Mouse (Mus musculus) myocyte (in vitro differentiated cells): Measurements from ENCODE around the gene Prrt2. TPM values are rescaled to one million over a fixed set of nuclear protein-coding genes. Genes with fewer than 3 reads are reported as not detected.

Experiments
- H3K27me3 ChIP-seq: one replicate; pipeline ENCODE4 v1.6.1; 2011; ENCODE audit not compliant: control insufficient read depth, insufficient read depth, insufficient read length
- H3K36me3 ChIP-seq: one replicate; pipeline ENCODE4 v1.6.1; 2011; ENCODE audit not compliant: control insufficient read depth, insufficient read depth
- H3K4me2 ChIP-seq: one replicate; pipeline ENCODE4 v1.6.1; 2011; ENCODE audit warnings: low read depth, control low read depth
- H3K4me3 ChIP-seq: one replicate; pipeline ENCODE4 v1.5.1; 2011; ENCODE audit warnings: mild to moderate bottlenecking, control low read depth, moderate library complexity
- H3K79me2 ChIP-seq: one replicate; pipeline ENCODE4 v1.6.1; 2011; ENCODE audit not compliant: control insufficient read depth, insufficient read depth
- H3ac ChIP-seq: one replicate; pipeline ENCODE4 v1.6.1; 2011; ENCODE audit not compliant: control insufficient read depth, insufficient read length
- CEBPB ChIP-seq: IDR thresholded peaks from 2 replicates; pipeline ENCODE4 v1.6.1; 2011; ENCODE audit warnings: mild to moderate bottlenecking, moderate library complexity; ENCODE audit not compliant: poor library complexity, insufficient read depth, severe bottlenecking
- E2F4 ChIP-seq: IDR thresholded peaks from one replicate; pipeline ENCODE4 v1.6.1; 2011; ENCODE audit warnings: mild to moderate bottlenecking, control low read depth, moderate library complexity; ENCODE audit not compliant: insufficient read depth
- MAX ChIP-seq: IDR thresholded peaks from one replicate; pipeline ENCODE4 v1.6.1; 2011; ENCODE audit warnings: low read depth, mild to moderate bottlenecking, control low read depth
- MYOD1 ChIP-seq, 3 experiments: IDR thresholded peaks; one replicate each; pipeline ENCODE4 v1.6.1; 2011; ENCODE audit warnings: control low read depth in 2 of 3, low read depth in 2 of 3, mild to moderate bottlenecking in 2 of 3, moderate library complexity in 1 of 3; ENCODE audit not compliant: insufficient read length in 2 of 3, control insufficient read depth in 1 of 3
- MYOG ChIP-seq, 3 experiments: IDR thresholded peaks; one replicate each; pipeline ENCODE4 v1.6.1; 2011; ENCODE audit warnings: control low read depth in 2 of 3, low read depth in 2 of 3, mild to moderate bottlenecking in 2 of 3; ENCODE audit not compliant: insufficient read length in 2 of 3, control insufficient read depth in 1 of 3, insufficient read depth in 1 of 3
- POLR2A ChIP-seq: IDR thresholded peaks from one replicate; pipeline ENCODE4 v1.6.1; 2011; ENCODE audit warnings: low read depth, mild to moderate bottlenecking, control low read depth, moderate library complexity; ENCODE audit not compliant: insufficient read length
- POLR2AphosphoS2 ChIP-seq: IDR thresholded peaks from one replicate; pipeline ENCODE4 v1.6.1; 2011; ENCODE audit warnings: low read depth, control low read depth; ENCODE audit not compliant: insufficient read length
- REST ChIP-seq: IDR thresholded peaks from one replicate; pipeline ENCODE4 v1.6.1; 2011; ENCODE audit warnings: mild to moderate bottlenecking, control low read depth, moderate library complexity; ENCODE audit not compliant: insufficient read depth, insufficient read length
- SRF ChIP-seq: IDR thresholded peaks from one replicate; pipeline ENCODE4 v1.6.1; 2011; ENCODE audit warnings: low read depth; ENCODE audit not compliant: control insufficient read depth, insufficient read length
- TCF12 ChIP-seq: IDR thresholded peaks from one replicate; pipeline ENCODE4 v1.6.1; 2011; ENCODE audit warnings: mild to moderate bottlenecking, control low read depth; ENCODE audit not compliant: poor library complexity, insufficient read depth, severe bottlenecking
- TCF3 ChIP-seq: IDR thresholded peaks from one replicate; pipeline ENCODE4 v1.6.1; 2011; ENCODE audit warnings: low read depth, control low read depth; ENCODE audit not compliant: insufficient read length
- USF1 ChIP-seq: IDR thresholded peaks from one replicate; pipeline ENCODE4 v1.6.1; 2011; ENCODE audit warnings: low read depth, mild to moderate bottlenecking, control low read depth, moderate library complexity
- polyA plus RNA-seq: library from polyadenylated mRNA; unstranded; fragments of >200 nt; fragmentation: generic; extraction: Trizol; gene quantifications from one replicate; pipeline ENCODE4 v1.2.1, GENCODE M21; 2012; ENCODE audit warnings: missing spikeins

The Prrt2 gene
- polyA plus RNA-seq, 1 experiment: not detected

DNA sequence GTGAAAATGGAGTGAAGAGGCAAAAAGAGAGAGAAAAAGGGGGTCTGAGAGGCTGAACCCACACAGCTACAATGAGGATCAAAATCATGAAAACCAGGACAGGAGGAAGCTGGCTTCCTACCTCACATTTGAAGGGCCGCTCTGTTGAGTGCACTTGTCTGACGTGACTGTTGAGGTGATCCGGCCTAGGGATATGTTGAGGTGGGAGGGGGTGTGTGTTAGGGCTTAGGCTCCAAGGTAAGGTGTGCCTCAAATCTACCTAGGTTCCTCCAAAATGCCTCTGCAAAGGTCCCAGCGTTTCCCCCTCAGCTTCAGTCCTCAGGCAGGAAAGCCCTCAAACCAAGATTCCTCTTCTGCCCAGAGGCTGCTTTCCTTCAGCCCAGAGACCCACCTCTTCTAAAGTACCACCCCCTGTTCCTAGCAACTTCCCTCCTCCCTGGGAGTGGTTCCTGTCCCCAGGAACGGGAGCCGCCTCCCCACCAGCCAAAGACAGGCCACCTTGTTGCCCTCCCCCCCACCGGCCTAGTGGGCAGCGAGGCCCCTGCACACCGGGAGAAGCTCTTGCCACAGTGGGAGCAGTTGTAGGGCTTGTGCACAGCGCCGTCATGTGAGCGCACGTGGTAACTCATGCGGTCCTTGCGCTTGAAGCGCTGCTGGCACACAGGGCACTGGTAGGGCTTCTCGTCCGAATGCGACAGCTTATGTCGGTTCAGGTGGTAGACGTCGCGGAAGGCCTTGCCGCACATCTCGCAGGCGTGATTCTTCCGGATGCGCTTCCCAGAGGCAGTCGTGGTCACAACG lies 3.9 kb upstream of the Prrt2 start:
- TF ChIP-seq MYOD1 (IDR thresholded peaks at IDR 0.05; ENCODE audit: control insufficient read depth in 1 of 3, insufficient read length in 2 of 3, low read depth in 2 of 3) (peak in 2 of 3 experiments; percentile 35 to 52), USF1 (peak; percentile 14), CEBPB (no peak), TCF12 (no peak), TCF3 (no peak), MYOG (IDR thresholded peaks at IDR 0.05; ENCODE audit: control insufficient read depth in 1 of 3, insufficient read depth in 1 of 3, insufficient read length in 2 of 3, low read depth in 2 of 3) (peak in 1 of 3 experiments; percentile 71), POLR2A (peak; percentile 78), MAX (peak; percentile 88), POLR2AphosphoS2 (peak; percentile 80)
- H3K4me3 ChIP-seq: peak overlapping the region; percentile 67
- H3K4me2 ChIP-seq: peak overlapping the region; percentile 99
- H3ac ChIP-seq: peak overlapping the region; percentile 88
- peaks cover 19% of the 10 kb centered on the region for H3K36me3 ChIP-seq
- H3K79me2 ChIP-seq: peaks cover 20% of the 10 kb centered on the region
- no peaks in the 10 kb centered on the region for H3K27me3 ChIP-seq

DNA sequence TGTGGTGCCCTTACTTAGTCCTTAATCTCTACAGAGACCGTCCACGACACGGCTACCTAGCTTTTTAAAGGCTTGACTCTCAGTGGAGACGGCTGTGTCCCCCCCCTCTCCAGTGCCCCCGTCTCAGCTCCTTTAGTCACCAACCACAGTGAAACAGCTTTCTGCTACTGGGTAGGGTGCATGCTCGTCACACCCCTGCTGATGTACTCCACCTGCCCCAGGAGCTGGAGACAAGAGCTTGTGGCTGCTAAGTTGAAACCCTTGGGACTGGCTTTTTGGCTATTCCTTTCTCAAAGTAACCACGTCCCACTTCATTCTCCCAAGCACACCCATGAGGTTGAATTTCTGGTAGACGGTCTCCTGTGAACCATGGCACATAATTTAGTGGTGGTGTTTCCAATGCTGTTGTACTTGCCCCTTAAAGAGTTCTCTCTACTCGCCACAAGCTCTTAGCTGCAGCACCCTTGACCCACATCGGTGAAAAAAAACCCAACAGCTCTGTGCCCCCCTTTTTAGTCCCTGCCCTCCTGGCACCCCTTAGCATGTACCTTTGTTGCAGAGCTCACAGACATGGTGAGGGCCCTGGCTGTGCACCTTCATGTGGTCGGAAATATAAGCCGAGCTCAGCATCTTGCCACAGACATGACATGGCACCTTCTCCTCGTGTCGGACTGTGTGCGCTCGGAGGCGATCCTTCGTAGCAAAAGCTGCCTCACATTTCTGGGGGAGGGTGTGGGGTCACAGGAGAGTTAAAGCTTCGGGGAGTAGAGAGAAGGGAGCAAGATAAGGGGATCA lies 3.1 kb upstream of the Prrt2 start:
- TF ChIP-seq MYOG (IDR thresholded peaks at IDR 0.05; ENCODE audit: control insufficient read depth in 1 of 3, insufficient read depth in 1 of 3, insufficient read length in 2 of 3, low read depth in 2 of 3): no peak
- peak; percentile 61 for TF ChIP-seq POLR2AphosphoS2
- TF ChIP-seq CEBPB: no peak
- no peak for TF ChIP-seq USF1
- no peak for TF ChIP-seq E2F4
- TF ChIP-seq MAX: no peak
- Histone ChIP-seq H3ac (peak overlapping the region; percentile 88), H3K27me3 (no peaks in the 10 kb centered on the region), H3K4me3 (peak overlapping the region; percentile 67), H3K79me2 (peaks cover 20% of the 10 kb centered on the region), H3K4me2 (peak overlapping the region; percentile 99), H3K36me3 (peaks cover 15% of the 10 kb centered on the region)

DNA sequence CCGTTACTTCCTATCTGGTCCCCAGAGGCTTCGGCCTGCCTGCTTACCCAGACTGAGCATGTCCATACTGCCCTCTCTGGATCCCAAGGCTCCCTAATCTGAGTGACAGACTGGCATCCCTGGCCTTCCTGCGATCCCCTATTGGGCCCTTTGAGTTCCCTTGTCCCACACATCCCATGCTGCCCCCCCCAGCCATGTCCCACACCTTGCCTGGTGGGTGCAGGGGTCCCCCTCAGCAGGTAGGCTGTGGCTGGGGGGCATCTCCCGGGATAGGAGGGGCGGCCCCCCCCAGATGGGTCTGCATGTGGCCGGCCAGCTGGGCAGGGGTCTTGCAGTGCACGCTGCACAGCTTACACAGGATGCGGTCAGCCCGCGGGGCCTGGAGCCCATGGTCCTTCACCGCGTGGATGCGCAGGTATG lies 2.3 kb upstream of the Prrt2 start:
- H3K4me2 ChIP-seq: peak overlapping the region; percentile 12
- no peaks in the 10 kb centered on the region for H3K27me3 ChIP-seq
- TF ChIP-seq USF1 (no peak), POLR2A (peak; percentile 33), POLR2AphosphoS2 (peak; percentile 22), TCF3 (no peak)
- peak overlapping the region; percentile 67 for H3K4me3 ChIP-seq
- no peak overlapping the region for H3ac ChIP-seq
- peaks cover 11% of the 10 kb centered on the region for H3K36me3 ChIP-seq
- H3K79me2 ChIP-seq: peaks cover 20% of the 10 kb centered on the region

DNA sequence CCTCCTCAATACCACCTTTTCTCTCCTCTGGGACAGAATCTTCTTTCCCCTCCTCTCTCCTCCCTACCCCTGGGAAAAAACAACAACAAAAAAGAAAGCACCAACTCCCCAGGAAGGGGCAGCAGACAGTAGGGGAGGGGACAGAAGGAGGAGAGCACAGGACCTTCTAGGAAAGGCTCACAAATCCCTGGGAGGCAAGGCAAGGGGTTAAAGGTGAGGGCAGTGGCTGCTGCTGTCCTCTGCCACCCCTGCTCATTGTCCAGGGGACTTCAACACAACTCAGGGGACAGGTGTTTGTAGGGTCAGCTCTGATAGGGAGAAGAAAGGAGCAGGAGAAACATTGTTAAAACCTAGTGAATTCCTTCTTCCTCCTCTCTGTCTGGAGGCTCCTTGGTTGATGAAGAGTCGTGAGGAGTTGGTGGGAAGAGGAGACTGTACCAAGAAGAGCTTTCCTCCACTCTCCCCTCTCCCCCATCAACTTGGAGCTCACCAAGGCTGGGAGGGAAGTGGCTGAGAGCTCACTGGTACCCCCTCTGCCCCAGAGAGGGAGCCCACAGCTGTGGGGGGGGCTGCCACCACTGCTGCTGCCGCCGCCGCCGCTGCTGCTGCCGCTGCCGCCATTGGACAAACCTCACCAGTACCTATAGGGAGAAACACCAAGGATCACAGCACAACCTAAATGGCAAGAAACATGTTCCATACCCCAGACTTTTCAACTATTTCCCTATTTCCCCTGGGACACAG lies 1.7 kb upstream of the Prrt2 start:
- Histone ChIP-seq H3ac (no peak overlapping the region), H3K4me2 (peak overlapping the region; percentile 12), H3K36me3 (peaks cover 11% of the 10 kb centered on the region), H3K27me3 (no peaks in the 10 kb centered on the region), H3K79me2 (peaks cover 20% of the 10 kb centered on the region), H3K4me3 (peak overlapping the region; percentile 67)
- TF ChIP-seq REST (no peak), E2F4 (no peak), TCF12 (no peak), MYOG (IDR thresholded peaks at IDR 0.05; ENCODE audit: control insufficient read depth in 1 of 3, insufficient read depth in 1 of 3, insufficient read length in 2 of 3, low read depth in 2 of 3) (no peak), USF1 (no peak), TCF3 (no peak), POLR2A (no peak), POLR2AphosphoS2 (no peak), MAX (no peak), MYOD1 (IDR thresholded peaks at IDR 0.05; ENCODE audit: control insufficient read depth in 1 of 3, insufficient read length in 2 of 3, low read depth in 2 of 3) (no peak), SRF (no peak), CEBPB (no peak)
